ENCODE assay signal across 27 mouse cellular contexts in the genomic region with DNA sequence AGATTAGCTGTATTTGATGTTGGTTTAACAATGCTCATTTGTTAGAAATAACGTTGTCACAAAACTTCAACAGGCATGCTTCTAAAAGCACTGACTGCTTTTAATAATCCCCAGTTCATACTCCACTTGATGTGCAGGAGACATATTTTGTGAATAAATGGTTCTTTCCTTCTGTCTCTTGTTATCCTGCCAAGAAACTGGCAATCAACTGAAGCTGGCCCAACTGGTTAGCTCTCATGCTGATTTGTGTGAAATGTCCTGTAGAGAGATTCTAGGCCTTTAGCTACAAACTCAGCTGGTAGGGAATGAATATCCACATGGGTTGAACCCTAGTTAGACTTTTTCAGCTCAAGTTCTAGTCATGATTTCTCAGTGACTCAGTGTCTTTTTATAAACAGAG.
DNase-seq lines count a peak whose midpoint lies in the region; ATAC-seq and TF ChIP-seq lines count a peak whose summit lies in the region.
"Had no signal": no experiment of that assay in that cellular context is flagged by ENCODE, and none has a peak within 500 bp of the region (broad histone marks: within the 10 kb centered on the region; RNA-seq: fewer than 3 reads in every experiment).

No protein-coding gene starts in this region.

- no peak overlapping the region for H3K27ac ChIP-seq in forebrain, postnatal 0 days (ENCODE audit: low read depth, low read length)
- H3K27ac ChIP-seq in forebrain, embryonic 11.5 days (ENCODE audit: low read depth, low read length): no peak overlapping the region
- H3K27ac ChIP-seq in midbrain, postnatal 0 days (ENCODE audit: low read depth, low read length): no peak overlapping the region
- H3K27ac ChIP-seq in midbrain, embryonic 14.5 days (replicated peaks; ENCODE audit: low read depth, low read length): no peak overlapping the region
- H3K27ac ChIP-seq: forebrain, embryonic 15.5 days; heart, adult 2 months; heart, embryonic 13.5 days; hindbrain, embryonic 12.5 days; kidney, postnatal 0 days; layer of hippocampus, adult 2 months; limb, embryonic 12.5 days; macrophage; stomach, postnatal 0 days had no signal

- 33% methylated on average over 1 of the region's 1 CpGs for WGBS in forebrain, postnatal 0 days
- 67% methylated on average over 1 of the region's 1 CpGs for WGBS in forebrain, embryonic 11.5 days
- 40% methylated on average over 1 of the region's 1 CpGs for WGBS in midbrain, postnatal 0 days
- WGBS in midbrain, embryonic 14.5 days: 70% methylated on average over 1 of the region's 1 CpGs

- DNase-seq in cerebellum, adult 9-10 months: peak; percentile 5
- DNase-seq in cerebellum, adult 18-20 months: no peak
- DNase-seq in forebrain, postnatal 0 days: peak; percentile 46
- no peak for DNase-seq in forebrain, embryonic 11.5 days (ENCODE audit: low spot score)
- DNase-seq in midbrain, postnatal 0 days (ENCODE audit: low spot score): peak; percentile 34
- no peak for DNase-seq in midbrain, embryonic 14.5 days
- DNase-seq in gastrocnemius, postnatal 25 days: no peak
- no peak for DNase-seq in urinary bladder, postnatal 25 days (ENCODE audit: low spot score)
- DNase-seq: adrenal gland, postnatal 14 days; cerebellum, adult 11-12 months; gastrocnemius, postnatal 36 days; heart, adult 2 months; heart, postnatal 14 days; kidney, adult 2 months; liver, postnatal 0 days; thymus, adult 2 months; thymus, postnatal 4 days had no signal

- no peaks in the 10 kb centered on the region for H3K36me3 ChIP-seq in forebrain, postnatal 0 days (ENCODE audit: insufficient read depth)
- no peaks in the 10 kb centered on the region for H3K36me3 ChIP-seq in forebrain, embryonic 11.5 days (ENCODE audit: control insufficient read depth, insufficient read depth, low read length)
- H3K36me3 ChIP-seq in midbrain, postnatal 0 days (ENCODE audit: insufficient read depth, low read length): no peaks in the 10 kb centered on the region
- no peaks in the 10 kb centered on the region for H3K36me3 ChIP-seq in midbrain, embryonic 14.5 days (ENCODE audit: control insufficient read depth, insufficient read depth, low read length)
- H3K36me3 ChIP-seq: forebrain, embryonic 15.5 days; heart, embryonic 13.5 days; hindbrain, embryonic 12.5 days; limb, embryonic 12.5 days had no signal

- H3K27me3 ChIP-seq in forebrain, postnatal 0 days (ENCODE audit: insufficient read depth, low read length): no peaks in the 10 kb centered on the region
- H3K27me3 ChIP-seq in forebrain, embryonic 11.5 days (ENCODE audit: control insufficient read depth, insufficient read depth, low read length): no peaks in the 10 kb centered on the region
- no peaks in the 10 kb centered on the region for H3K27me3 ChIP-seq in midbrain, postnatal 0 days (ENCODE audit: insufficient read depth, low read length)
- no peaks in the 10 kb centered on the region for H3K27me3 ChIP-seq in midbrain, embryonic 14.5 days (ENCODE audit: control insufficient read depth, insufficient read depth, low read length)
- H3K27me3 ChIP-seq: forebrain, embryonic 15.5 days; heart, embryonic 13.5 days; hindbrain, embryonic 12.5 days; limb, embryonic 12.5 days had no signal

- no peak overlapping the region for H3K4me3 ChIP-seq in forebrain, postnatal 0 days (ENCODE audit: low read depth, low read length)
- no peak overlapping the region for H3K4me3 ChIP-seq in forebrain, embryonic 11.5 days (ENCODE audit: low read depth, low read length)
- no peak overlapping the region for H3K4me3 ChIP-seq in midbrain, postnatal 0 days (ENCODE audit: low read depth, low read length)
- H3K4me3 ChIP-seq in midbrain, embryonic 14.5 days (replicated peaks; ENCODE audit: low read depth, low read length): no peak overlapping the region
- H3K4me3 ChIP-seq: forebrain, embryonic 15.5 days; heart, adult 2 months; heart, embryonic 13.5 days; hindbrain, embryonic 12.5 days; layer of hippocampus, adult 2 months; limb, embryonic 12.5 days had no signal

- H3K9ac ChIP-seq in forebrain, postnatal 0 days: no peak overlapping the region
- no peak overlapping the region for H3K9ac ChIP-seq in forebrain, embryonic 11.5 days (ENCODE audit: low read length)
- H3K9ac ChIP-seq in midbrain, postnatal 0 days (replicated peaks; ENCODE audit: low read length, poor library complexity, severe bottlenecking): no peak overlapping the region
- H3K9ac ChIP-seq in midbrain, embryonic 14.5 days (replicated peaks; ENCODE audit: low read length): no peak overlapping the region
- H3K9ac ChIP-seq: forebrain, embryonic 15.5 days; heart, embryonic 13.5 days; hindbrain, embryonic 12.5 days; limb, embryonic 12.5 days; liver, postnatal 0 days had no signal

- H3K4me1 ChIP-seq in forebrain, postnatal 0 days (ENCODE audit: insufficient read depth): no peaks in the 10 kb centered on the region
- no peaks in the 10 kb centered on the region for H3K4me1 ChIP-seq in forebrain, embryonic 11.5 days (replicated peaks; ENCODE audit: control insufficient read depth, insufficient read depth, low read length)
- H3K4me1 ChIP-seq in midbrain, postnatal 0 days (ENCODE audit: insufficient read depth, low read length): no peaks in the 10 kb centered on the region
- H3K4me1 ChIP-seq in midbrain, embryonic 14.5 days (ENCODE audit: control insufficient read depth, insufficient read depth, low read length): no peaks in the 10 kb centered on the region
- H3K4me1 ChIP-seq: forebrain, embryonic 15.5 days; heart, embryonic 13.5 days; hindbrain, embryonic 12.5 days; limb, embryonic 12.5 days had no signal

- no peaks in the 10 kb centered on the region for H3K9me3 ChIP-seq in forebrain, postnatal 0 days (ENCODE audit: low read length)
- no peaks in the 10 kb centered on the region for H3K9me3 ChIP-seq in forebrain, embryonic 11.5 days (ENCODE audit: control insufficient read depth, low read length)
- H3K9me3 ChIP-seq in midbrain, postnatal 0 days (ENCODE audit: low read length): no peaks in the 10 kb centered on the region
- no peaks in the 10 kb centered on the region for H3K9me3 ChIP-seq in midbrain, embryonic 14.5 days (ENCODE audit: control insufficient read depth, low read length)
- H3K9me3 ChIP-seq: forebrain, embryonic 15.5 days; hindbrain, embryonic 12.5 days; limb, embryonic 12.5 days had no signal

- peak; percentile 47; the same call in 1 of the 2 replicates for ATAC-seq in forebrain, postnatal 0 days
- no peak for ATAC-seq in forebrain, embryonic 11.5 days (replicated peaks; ENCODE audit: low FRiP score)
- no peak for ATAC-seq in midbrain, postnatal 0 days (ENCODE audit: low FRiP score)
- ATAC-seq in midbrain, embryonic 14.5 days (ENCODE audit: low FRiP score, low TSS enrichment): no peak
- ATAC-seq: forebrain, embryonic 15.5 days; liver, postnatal 0 days; lung, postnatal 0 days had no signal

- no peak for TF ChIP-seq CTCF in forebrain, postnatal 0 days (IDR thresholded peaks at IDR 0.05; ENCODE audit: low read depth)
- no peak for TF ChIP-seq CTCF in midbrain, postnatal 0 days (IDR thresholded peaks at IDR 0.05)

- H3K4me2 ChIP-seq in forebrain, postnatal 0 days (ENCODE audit: low read depth): no peak overlapping the region
- H3K4me2 ChIP-seq in forebrain, embryonic 11.5 days (ENCODE audit: low read depth, low read length, severe bottlenecking): no peak overlapping the region
- no peak overlapping the region for H3K4me2 ChIP-seq in midbrain, postnatal 0 days (ENCODE audit: low read depth, low read length, poor library complexity, severe bottlenecking)
- H3K4me2 ChIP-seq in midbrain, embryonic 14.5 days (ENCODE audit: low read length): no peak overlapping the region
- H3K4me2 ChIP-seq: forebrain, embryonic 15.5 days; heart, embryonic 13.5 days; hindbrain, embryonic 12.5 days; limb, embryonic 12.5 days; liver, embryonic 11.5 days had no signal

Comparison
In these comparisons a context has a peak if more than half of its experiments do, and no peak if none do; other contexts are left out.
1. DNase-seq: peak in cerebellum, adult 9-10 months (single experiment), forebrain, postnatal 0 days (single experiment) and midbrain, postnatal 0 days (single experiment); none in cerebellum, adult 18-20 months (0 of 2), forebrain, embryonic 11.5 days (single experiment), midbrain, embryonic 14.5 days (single experiment), gastrocnemius, postnatal 25 days (single experiment) and urinary bladder, postnatal 25 days (single experiment).